Mouse (Mus musculus) heart, postnatal 0 days (tissue): ENCODE results near the gene Gphn.

ENCODE experiments used
- CTCF ChIP-seq: IDR thresholded peaks from 2 replicates; pipeline ENCODE4 v1.5.1; 2016; ENCODE audit warnings: antibody characterized with exemption, control low read depth, low read depth
- EP300 ChIP-seq: IDR thresholded peaks from 2 replicates; pipeline ENCODE4 v1.6.1; 2016; ENCODE audit warnings: antibody characterized with exemption, low read depth

- TF ChIP-seq CTCF (no peak), EP300 (no peak)
Observed at GRCm38 (mm10) chr12:78681048-78681447, 454.9 kb downstream of the Gphn start.
